Mouse (Mus musculus) neural tube, embryonic 14.5 days (tissue): Measurements from ENCODE around the gene Ctxn2. TPM values are rescaled to one million over a fixed set of nuclear protein-coding genes. Genes with fewer than 3 reads are reported as not detected.
"Not testable (repeated sequence)": the region's sequence is repeated elsewhere in the genome, so short reads cannot be mapped to it uniquely, and the experiment has no call there.

ENCODE experiments used
- ATAC-seq: fragments of 200-750 bp; cut with Nextera tagmentation; 2 replicates; pipeline ENCODE4 v1.8.0; 2017; ENCODE audit warnings: low read depth, mild to moderate bottlenecking, moderate TSS enrichment, moderate library complexity
- H3K27ac ChIP-seq: fragments of 300-500 bp; sonication (generic); 2 replicates; pipeline ENCODE4 v1.5.1; 2014; ENCODE audit warnings: low read depth, mild to moderate bottlenecking, control low read depth, low read length, moderate library complexity, mixed read lengths
- H3K27me3 ChIP-seq: fragments of 300-500 bp; sonication (generic); 2 replicates; pipeline ENCODE4 v1.6.1; 2014; ENCODE audit warnings: low read length; ENCODE audit not compliant: control insufficient read depth, insufficient read depth
- H3K36me3 ChIP-seq: fragments of 300-500 bp; sonication (generic); 2 replicates; pipeline ENCODE4 v1.6.1; 2014; ENCODE audit warnings: low read length, mixed read lengths; ENCODE audit not compliant: control insufficient read depth, insufficient read depth
- H3K4me1 ChIP-seq: fragments of 300-500 bp; sonication (generic); 2 replicates; pipeline ENCODE4 v1.6.1; 2014; ENCODE audit warnings: low read length; ENCODE audit not compliant: control insufficient read depth, insufficient read depth
- H3K4me2 ChIP-seq: fragments of 300-500 bp; sonication (generic); 2 replicates; pipeline ENCODE4 v1.6.1; 2014; ENCODE audit warnings: mild to moderate bottlenecking, low read depth, low read length, control low read depth
- H3K4me3 ChIP-seq: fragments of 300-500 bp; sonication (generic); 2 replicates; pipeline ENCODE4 v1.5.1; 2014; ENCODE audit warnings: low read depth, low read length, control low read depth, mixed read lengths
- H3K9ac ChIP-seq: fragments of 300-500 bp; sonication (generic); replicated peaks from 2 replicates; pipeline ENCODE4 v1.6.1; 2014; ENCODE audit warnings: low read depth, mild to moderate bottlenecking, control low read depth, low read length, mixed read lengths
- H3K9me3 ChIP-seq: fragments of 300-500 bp; sonication (generic); 2 replicates; pipeline ENCODE4 v1.6.1; 2016; ENCODE audit warnings: low read length; ENCODE audit not compliant: control insufficient read depth
- WGBS: fragments of 180-500 bp; shearing (Covaris S2); extraction: QIAGEN DNeasy Blood & Tissue Kit; methylation state at CpG from one replicate; pipeline ENCODE4 v1.1.7; 2014; 5-methylcytosine and 5-hydroxymethylcytosine counted together
- polyA plus RNA-seq: library from polyadenylated mRNA; unstranded; fragments of >200 nt; fragmentation: Nextera tagmentation; extraction: Ambion mirVana; gene quantifications from 2 replicates; pipeline ENCODE4 v1.2.1, GENCODE M21; 2014

Gene Ctxn2
- 11.8 and 23.6 TPM in 2 replicates for polyA plus RNA-seq

DNA sequence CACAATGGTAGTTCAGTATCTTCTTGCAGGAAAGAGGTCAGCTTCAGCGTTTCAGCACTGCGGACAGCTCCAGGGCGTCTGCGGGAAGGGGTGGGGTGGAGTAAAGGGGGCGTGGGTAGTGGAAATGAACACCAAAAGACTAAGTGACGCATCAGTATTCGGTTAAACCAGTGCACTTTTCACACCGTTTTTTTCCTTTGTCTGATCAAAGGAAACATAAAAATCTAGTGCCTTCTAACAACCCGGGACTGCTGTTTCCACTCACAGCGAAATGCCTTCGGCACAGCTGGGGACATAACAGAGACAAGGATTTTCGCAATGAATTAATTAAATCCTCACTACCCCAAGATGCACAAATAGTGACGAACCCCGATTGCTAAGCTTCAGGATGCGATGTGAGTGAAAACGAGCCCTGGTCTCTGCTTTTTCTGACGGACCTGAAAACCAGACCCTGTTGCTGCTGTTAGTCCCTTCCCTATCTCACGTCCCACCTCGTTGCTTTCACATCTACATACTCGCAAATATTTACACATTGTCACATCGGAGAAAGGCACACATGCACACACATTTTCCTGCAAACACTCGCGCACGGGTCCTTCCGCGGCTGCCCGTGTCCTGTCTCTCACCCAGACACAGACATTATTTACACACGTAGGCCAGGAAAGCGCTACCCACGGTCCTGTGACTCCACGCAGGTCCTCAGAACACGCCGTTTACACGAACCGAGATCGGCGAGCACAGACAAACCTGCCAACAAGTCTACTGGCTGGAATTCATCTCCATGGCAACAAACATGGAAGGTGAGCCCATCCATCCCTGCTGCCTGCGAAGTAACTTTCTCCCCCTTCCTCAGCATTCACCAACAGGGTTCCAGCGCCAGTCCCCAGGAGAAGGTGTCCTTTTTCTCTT, at the start of gene Ctxn2:
Ctxn2 (plus strand) TSS at position 790 of the 909 bp plus-strand sequence.
- Histone ChIP-seq H3K9ac (peak within 1 kb of the TSS; percentile 54), H3K4me3 (peak within 1 kb of the TSS; percentile 43), H3K36me3 (no peaks in the 10 kb centered on the region), H3K4me1 (0 out of 2 replicates have a peak, but pooled peaks cover 3% of the 10 kb centered on the region), H3K27ac (peak within 1 kb of the TSS; percentile 82), H3K27me3 (no peaks in the 10 kb centered on the region), H3K9me3 (no peaks in the 10 kb centered on the region), H3K4me2 (peak within 1 kb of the TSS; percentile 75)
- peak; percentile 87 for ATAC-seq
- WGBS: 1% methylated on average over 39 of the region's 39 CpGs

GRCm38 (mm10) chr2:125088757-125089156, 47.7 kb upstream of the Ctxn2 start:
- H3K9me3 ChIP-seq: no peaks in the 10 kb centered on the region
- ATAC-seq: no peak
- no peak overlapping the region for H3K9ac ChIP-seq
- no peak overlapping the region for H3K27ac ChIP-seq
- no peaks in the 10 kb centered on the region for H3K27me3 ChIP-seq
- peaks cover 27% of the 10 kb centered on the region; the same call in 1 of the 2 replicates for H3K36me3 ChIP-seq
- H3K4me3 ChIP-seq: no peak overlapping the region
- 84% methylated on average over 7 of the region's 7 CpGs for WGBS
- H3K4me1 ChIP-seq: no peaks in the 10 kb centered on the region
- H3K4me2 ChIP-seq: no peak overlapping the region

- H3K4me1 ChIP-seq, ATAC-seq, H3K27ac ChIP-seq, H3K4me3 ChIP-seq, H3K27me3 ChIP-seq, H3K4me2 ChIP-seq, H3K9me3 ChIP-seq, H3K9ac ChIP-seq: not testable (repeated sequence)
- H3K36me3 ChIP-seq: peaks cover 26% of the 10 kb centered on the region; the same call in 1 of the 2 replicates
- 78% methylated on average over 3 of the region's 3 CpGs for WGBS
Observed at GRCm38 (mm10) chr2:125092123-125092522, 44.4 kb upstream of the Ctxn2 start.

GRCm38 (mm10) chr2:125104491-125104890, 32.0 kb upstream of the Ctxn2 start:
- not testable (repeated sequence) for H3K36me3 ChIP-seq, H3K9ac ChIP-seq, H3K4me2 ChIP-seq, H3K9me3 ChIP-seq, H3K27me3 ChIP-seq, H3K4me1 ChIP-seq, ATAC-seq, H3K27ac ChIP-seq, H3K4me3 ChIP-seq
- WGBS: 98% methylated on average over 13 of the region's 13 CpGs

GRCm38 (mm10) chr2:125106536-125106935, 30.0 kb upstream of the Ctxn2 start:
- H3K4me1 ChIP-seq, H3K27ac ChIP-seq, H3K27me3 ChIP-seq, ATAC-seq, H3K9ac ChIP-seq, H3K4me2 ChIP-seq, H3K9me3 ChIP-seq, H3K4me3 ChIP-seq: not testable (repeated sequence)
- peaks cover 11% of the 10 kb centered on the region; the same call in 1 of the 2 replicates for H3K36me3 ChIP-seq
- whole genome bisulfite sequencing: 87% methylated on average over 4 of the region's 4 CpGs

GRCm38 (mm10) chr2:125119381-125120110, 16.9 kb upstream of the Ctxn2 start:
- no peak overlapping the region for H3K9ac ChIP-seq
- H3K4me1 ChIP-seq: peaks cover 14% of the 10 kb centered on the region
- no peak overlapping the region for H3K4me2 ChIP-seq
- H3K9me3 ChIP-seq: no peaks in the 10 kb centered on the region
- WGBS: 71% methylated on average over 6 of the region's 6 CpGs
- no peak for ATAC-seq
- no peak overlapping the region for H3K4me3 ChIP-seq
- H3K36me3 ChIP-seq: no peaks in the 10 kb centered on the region
- no peak overlapping the region for H3K27ac ChIP-seq
- no peaks in the 10 kb centered on the region for H3K27me3 ChIP-seq

DNA sequence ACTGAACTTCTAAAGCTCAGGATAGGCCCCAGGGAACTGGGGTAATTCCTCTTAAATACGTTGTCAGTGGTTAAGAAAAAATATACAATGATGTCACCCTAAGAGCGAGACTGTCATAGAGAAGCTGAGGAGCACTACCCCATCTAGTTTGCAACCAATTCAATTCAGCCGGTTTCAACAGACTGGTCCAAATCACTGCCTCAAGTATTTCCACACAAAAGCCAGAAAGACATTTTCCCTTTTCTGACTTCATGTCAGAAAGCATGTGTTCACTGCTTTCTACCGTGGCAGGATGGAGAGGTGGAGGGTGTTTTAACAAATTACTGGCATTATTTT, 14.2 kb upstream of the Ctxn2 start:
- Histone ChIP-seq H3K36me3 (no peaks in the 10 kb centered on the region), H3K27ac (peak overlapping the region; percentile 96), H3K4me2 (peak overlapping the region; percentile 64), H3K27me3 (no peaks in the 10 kb centered on the region), H3K9ac (peak overlapping the region; percentile 99), H3K9me3 (no peaks in the 10 kb centered on the region), H3K4me3 (peak overlapping the region; percentile 73), H3K4me1 (peaks cover 14% of the 10 kb centered on the region)
- 6% methylated on average over 4 of the region's 4 CpGs for WGBS
- 0 out of 2 replicates have a peak, but pooled peaks have one; percentile 15 for ATAC-seq

GRCm38 (mm10) chr2:125122624-125123476, 13.6 kb upstream of the Ctxn2 start:
- H3K27ac ChIP-seq: peak overlapping the region; percentile 96
- peaks cover 14% of the 10 kb centered on the region for H3K4me1 ChIP-seq
- H3K9me3 ChIP-seq: no peaks in the 10 kb centered on the region
- peak overlapping the region; percentile 64 for H3K4me2 ChIP-seq
- no peaks in the 10 kb centered on the region for H3K36me3 ChIP-seq
- H3K9ac ChIP-seq: peak overlapping the region; percentile 99
- peak; percentile 79 for ATAC-seq
- WGBS: under 1% methylated on average over 28 of the region's 59 CpGs
- H3K27me3 ChIP-seq: no peaks in the 10 kb centered on the region
- H3K4me3 ChIP-seq: peak overlapping the region; percentile 73
